Mouse (Mus musculus): Measurements from ENCODE around the gene Nod1. TPM values are rescaled to one million over a fixed set of nuclear protein-coding genes. Genes with fewer than 3 reads are reported as not detected.

Nod1 gene
- 2.7 and 3.3 TPM in 2 replicates for polyA plus RNA-seq (2015; fragmentation: Nextera tagmentation; extraction: Ambion mirVana)

- H3K4me3 ChIP-seq (ENCODE audit: low read depth, low read length): peak within 1 kb of the TSS; percentile 56
- peak; percentile 65 for DNase-seq
- H3K9me3 ChIP-seq (ENCODE audit: low read length): no peaks in the 10 kb centered on the region
- no peak for TF ChIP-seq CTCF (IDR thresholded peaks at IDR 0.05; ENCODE audit: low read depth)
- TF ChIP-seq EP300 (IDR thresholded peaks at IDR 0.05; ENCODE audit: low read depth): no peak
- no peaks in the 10 kb centered on the region for H3K36me3 ChIP-seq (replicated peaks; ENCODE audit: insufficient read depth, low read length)
- H3K27me3 ChIP-seq (ENCODE audit: insufficient read depth, low read length): no peaks in the 10 kb centered on the region
- peaks cover 5% of the 10 kb centered on the region; the same call in 1 of the 2 replicates for H3K4me1 ChIP-seq (ENCODE audit: insufficient read depth)
- peak within 1 kb of the TSS; percentile 91 for H3K4me2 ChIP-seq (ENCODE audit: low read depth, low read length)
- H3K27ac ChIP-seq (ENCODE audit: low read depth): peak within 1 kb of the TSS; percentile 71
- 4% methylated on average over 52 of the region's 53 CpGs for WGBS (ENCODE audit: insufficient replicate concordance)
- peak; percentile 80 for ATAC-seq
- H3K9ac ChIP-seq (replicated peaks): peak within 1 kb of the TSS; percentile 74
These were observed at the start of gene Nod1 for GRCm38 (mm10) chr6:54972111-54972928. Nod1 (minus strand) TSS chr6:54972612.

DNA sequence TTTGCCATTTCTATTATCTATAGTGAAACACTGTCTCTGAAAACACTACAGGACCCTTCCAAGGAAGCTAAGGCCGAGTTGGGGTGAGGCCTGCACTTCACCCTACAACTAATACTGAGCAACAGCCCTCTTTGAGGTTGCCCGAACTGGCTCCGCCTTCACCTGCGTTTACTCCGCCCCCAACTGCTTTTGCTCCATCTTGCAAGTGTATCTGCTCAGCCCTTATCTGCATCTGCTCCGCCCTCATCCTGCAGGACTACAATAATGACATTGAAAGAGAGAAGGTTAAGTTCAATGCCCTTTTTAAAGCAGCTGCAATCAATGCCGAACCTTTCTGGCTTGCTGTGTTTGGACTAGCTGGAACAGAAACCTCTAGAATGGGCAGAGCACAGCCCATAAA is 49.4 kb upstream of the Nod1 start:
- Histone ChIP-seq H3K4me2 (ENCODE audit: low read depth, low read length) (no peak overlapping the region), H3K4me3 (ENCODE audit: low read depth, low read length) (no peak overlapping the region), H3K27me3 (ENCODE audit: insufficient read depth, low read length) (no peaks in the 10 kb centered on the region), H3K9me3 (ENCODE audit: low read length) (no peaks in the 10 kb centered on the region), H3K9ac (replicated peaks) (no peak overlapping the region), H3K27ac (ENCODE audit: low read depth) (no peak overlapping the region), H3K36me3 (replicated peaks; ENCODE audit: insufficient read depth, low read length) (no peaks in the 10 kb centered on the region), H3K4me1 (ENCODE audit: insufficient read depth) (no peaks in the 10 kb centered on the region)
- DNase-seq (no peak), ATAC-seq (no peak)
- 82% methylated on average over 7 of the region's 7 CpGs for WGBS (ENCODE audit: insufficient replicate concordance)
- TF ChIP-seq CTCF (IDR thresholded peaks at IDR 0.05; ENCODE audit: low read depth) (no peak), EP300 (IDR thresholded peaks at IDR 0.05; ENCODE audit: low read depth) (no peak)

GRCm38 (mm10) chr6:55018417-55018816 is 46.0 kb upstream of the Nod1 start:
- no peak for ATAC-seq
- no peaks in the 10 kb centered on the region for H3K9me3 ChIP-seq (ENCODE audit: low read length)
- no peak for TF ChIP-seq EP300 (IDR thresholded peaks at IDR 0.05; ENCODE audit: low read depth)
- TF ChIP-seq CTCF (IDR thresholded peaks at IDR 0.05; ENCODE audit: low read depth): no peak

GRCm38 (mm10) chr6:55016710-55017583 is 44.5 kb upstream of the Nod1 start:
- Histone ChIP-seq H3K4me1 (ENCODE audit: insufficient read depth) (no peaks in the 10 kb centered on the region), H3K36me3 (replicated peaks; ENCODE audit: insufficient read depth, low read length) (no peaks in the 10 kb centered on the region), H3K9me3 (ENCODE audit: low read length) (no peaks in the 10 kb centered on the region), H3K4me3 (ENCODE audit: low read depth, low read length) (no peak overlapping the region), H3K4me2 (ENCODE audit: low read depth, low read length) (peak overlapping the region; percentile 16), H3K27me3 (ENCODE audit: insufficient read depth, low read length) (no peaks in the 10 kb centered on the region), H3K27ac (ENCODE audit: low read depth) (no peak overlapping the region), H3K9ac (replicated peaks) (no peak overlapping the region)
- DNase-seq: peak; percentile 66
- WGBS (ENCODE audit: insufficient replicate concordance): 22% methylated on average over 15 of the region's 15 CpGs
- peak; percentile 56; the same call in 1 of the 2 replicates for ATAC-seq
- TF ChIP-seq EP300 (IDR thresholded peaks at IDR 0.05; ENCODE audit: low read depth) (no peak), CTCF (IDR thresholded peaks at IDR 0.05; ENCODE audit: low read depth) (peak; percentile 95)

More at GRCm38 (mm10) chr6:55018417-55018816, 46.0 kb upstream of the Nod1 start:
- H3K27ac ChIP-seq (ENCODE audit: low read depth): no peak overlapping the region
- H3K36me3 ChIP-seq (replicated peaks; ENCODE audit: insufficient read depth, low read length): no peaks in the 10 kb centered on the region
- 66% methylated on average over 2 of the region's 2 CpGs for WGBS (ENCODE audit: insufficient replicate concordance)
- H3K9ac ChIP-seq (replicated peaks): no peak overlapping the region
- H3K4me3 ChIP-seq (ENCODE audit: low read depth, low read length): no peak overlapping the region
- no peak overlapping the region for H3K4me2 ChIP-seq (ENCODE audit: low read depth, low read length)
- H3K4me1 ChIP-seq (ENCODE audit: insufficient read depth): no peaks in the 10 kb centered on the region
- DNase-seq: no peak
- H3K27me3 ChIP-seq (ENCODE audit: insufficient read depth, low read length): no peaks in the 10 kb centered on the region

DNA sequence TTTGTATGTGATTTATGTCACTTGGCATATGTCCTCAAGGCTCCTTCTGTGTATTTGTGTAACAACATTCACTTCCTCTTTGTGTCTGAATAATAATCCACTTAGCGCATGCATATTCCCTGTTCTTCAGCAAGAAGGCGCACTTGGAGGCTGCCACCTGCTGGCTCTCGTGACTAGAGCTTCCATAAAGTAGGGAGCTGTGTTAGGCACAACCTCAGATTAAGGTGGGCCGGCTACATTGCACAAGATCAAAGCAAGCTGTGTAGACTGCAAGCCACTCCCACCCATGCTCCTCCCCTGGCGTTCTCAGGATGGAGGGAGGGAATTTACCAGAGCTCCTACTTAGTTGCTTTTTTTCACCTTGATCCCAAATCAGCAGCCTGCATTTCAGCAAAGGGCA is 43.8 kb upstream of the Nod1 start:
- no peak overlapping the region for H3K4me3 ChIP-seq (ENCODE audit: low read depth, low read length)
- no peaks in the 10 kb centered on the region for H3K27me3 ChIP-seq (ENCODE audit: insufficient read depth, low read length)
- DNase-seq (peak; percentile 52), ATAC-seq (peak; percentile 56)
- no peaks in the 10 kb centered on the region for H3K36me3 ChIP-seq (replicated peaks; ENCODE audit: insufficient read depth, low read length)
- no peak overlapping the region for H3K4me2 ChIP-seq (ENCODE audit: low read depth, low read length)
- no peaks in the 10 kb centered on the region for H3K4me1 ChIP-seq (ENCODE audit: insufficient read depth)
- no peaks in the 10 kb centered on the region for H3K9me3 ChIP-seq (ENCODE audit: low read length)
- 11% methylated on average over 5 of the region's 5 CpGs for WGBS (ENCODE audit: insufficient replicate concordance)
- no peak overlapping the region for H3K9ac ChIP-seq (replicated peaks)
- no peak overlapping the region for H3K27ac ChIP-seq (ENCODE audit: low read depth)
- TF ChIP-seq CTCF (IDR thresholded peaks at IDR 0.05; ENCODE audit: low read depth) (peak; percentile 73), EP300 (IDR thresholded peaks at IDR 0.05; ENCODE audit: low read depth) (no peak)

- Histone ChIP-seq H3K27ac (ENCODE audit: low read depth) (no peak overlapping the region), H3K4me2 (ENCODE audit: low read depth, low read length) (no peak overlapping the region), H3K9ac (replicated peaks) (no peak overlapping the region), H3K36me3 (replicated peaks; ENCODE audit: insufficient read depth, low read length) (no peaks in the 10 kb centered on the region), H3K4me1 (ENCODE audit: insufficient read depth) (no peaks in the 10 kb centered on the region), H3K9me3 (ENCODE audit: low read length) (no peaks in the 10 kb centered on the region), H3K4me3 (ENCODE audit: low read depth, low read length) (no peak overlapping the region), H3K27me3 (ENCODE audit: insufficient read depth, low read length) (no peaks in the 10 kb centered on the region)
- no peak for TF ChIP-seq CTCF (IDR thresholded peaks at IDR 0.05; ENCODE audit: low read depth)
- no peak for TF ChIP-seq EP300 (IDR thresholded peaks at IDR 0.05; ENCODE audit: low read depth)
- WGBS (ENCODE audit: insufficient replicate concordance): 75% methylated on average over 3 of the region's 3 CpGs
- ATAC-seq: no peak
- DNase-seq: no peak
These were observed 41.8 kb upstream of the Nod1 start for GRCm38 (mm10) chr6:55014184-55014583.
